Mouse (Mus musculus) MEL (cell line): ENCODE results near the gene Bcl11b. TPM values are rescaled to one million over a fixed set of nuclear protein-coding genes. Genes with fewer than 3 reads are reported as not detected.

ENCODE experiments used
- DNase-seq: peaks from one replicate; pipeline ENCODE4 v3.0.0; 2011; ENCODE audit warnings: low read depth, low spot score
- H3K27ac ChIP-seq: 2 replicates; pipeline ENCODE4 v1.5.1; 2012; ENCODE audit warnings: low read depth, mild to moderate bottlenecking, control low read depth, low read length, moderate library complexity; ENCODE audit not compliant: control insufficient read depth
- H3K27me3 ChIP-seq, 2 experiments: fragments of 150-350 bp in 1 of 2; sonication (generic) in 1 of 2; 2 replicates each; pipeline ENCODE4 v1.6.1; 2012; ENCODE audit warnings: low read length in 2 of 2, mild to moderate bottlenecking in 2 of 2, improper control_type of control experiment in 1 of 2, moderate library complexity in 1 of 2; ENCODE audit not compliant: insufficient read depth in 2 of 2, control insufficient read depth in 1 of 2
- H3K36me3 ChIP-seq, 2 experiments: 2 replicates each; pipeline ENCODE4 v1.6.1; 2012 to 2014; ENCODE audit warnings: low read length in 2 of 2, improper control_type of control experiment in 1 of 2, inconsistent platforms in 1 of 2, mild to moderate bottlenecking in 1 of 2; ENCODE audit not compliant: insufficient read depth in 2 of 2, control insufficient read depth in 1 of 2
- H3K4me1 ChIP-seq, 2 experiments: fragments of 150-350 bp in 1 of 2; sonication (generic) in 1 of 2; 2 replicates each; pipeline ENCODE4 v1.6.1; 2012; ENCODE audit warnings: low read length in 2 of 2, improper control_type of control experiment in 1 of 2, mild to moderate bottlenecking in 1 of 2; ENCODE audit not compliant: insufficient read depth in 2 of 2, control insufficient read depth in 1 of 2
- H3K4me3 ChIP-seq, 2 experiments: fragments of 150-350 bp in 1 of 2; sonication (generic) in 1 of 2; 2 replicates each; pipeline ENCODE4 v1.5.1; 2012; ENCODE audit warnings: low read depth in 2 of 2, low read length in 2 of 2, mild to moderate bottlenecking in 2 of 2, moderate library complexity in 2 of 2, control low read depth in 1 of 2, improper control_type of control experiment in 1 of 2; ENCODE audit not compliant: control insufficient read depth in 1 of 2, insufficient read depth in 1 of 2
- H3K79me2 ChIP-seq: 2 replicates; pipeline ENCODE4 v1.6.1; 2012; ENCODE audit warnings: mild to moderate bottlenecking, low read length, moderate library complexity; ENCODE audit not compliant: control insufficient read depth, poor library complexity, insufficient read depth
- H3K9ac ChIP-seq: 2 replicates; pipeline ENCODE4 v1.6.1; 2012; ENCODE audit warnings: low read depth, mild to moderate bottlenecking, control low read depth, low read length, moderate library complexity; ENCODE audit not compliant: control insufficient read depth, poor library complexity, severe bottlenecking
- H3K9me3 ChIP-seq: fragments of 150-350 bp; sonication (generic); replicated peaks from 2 replicates; pipeline ENCODE4 v1.6.1; 2012; ENCODE audit warnings: mild to moderate bottlenecking, low read length, improper control_type of control experiment, moderate library complexity; ENCODE audit not compliant: insufficient read depth
- BHLHE40 ChIP-seq: IDR thresholded peaks from 2 replicates; pipeline ENCODE4 v1.6.1; 2012; ENCODE audit warnings: low read depth, mild to moderate bottlenecking, inconsistent platforms, low read length, improper control_type of control experiment, borderline replicate concordance
- CHD2 ChIP-seq: IDR thresholded peaks from 2 replicates; pipeline ENCODE4 v1.6.1; 2011; ENCODE audit warnings: low read length, improper control_type of control experiment
- E2F4 ChIP-seq: IDR thresholded peaks from 2 replicates; pipeline ENCODE4 v1.6.1; 2011; ENCODE audit warnings: low read depth, low read length, improper control_type of control experiment, borderline replicate concordance
- ELF1 ChIP-seq: IDR thresholded peaks from 2 replicates; pipeline ENCODE4 v1.6.1; 2014; ENCODE audit warnings: low read depth, mild to moderate bottlenecking, inconsistent platforms, low read length, improper control_type of control experiment, moderate library complexity
- ETS1 ChIP-seq: IDR thresholded peaks from 2 replicates; pipeline ENCODE4 v1.6.1; 2012; ENCODE audit warnings: low read depth, mild to moderate bottlenecking, inconsistent platforms, low read length, improper control_type of control experiment, moderate library complexity
- GABPA ChIP-seq: IDR thresholded peaks from 2 replicates; pipeline ENCODE4 v1.6.1; 2012; ENCODE audit warnings: low read depth, mild to moderate bottlenecking, inconsistent platforms, low read length, improper control_type of control experiment, moderate library complexity
- GATA1 ChIP-seq: IDR thresholded peaks from 2 replicates; pipeline ENCODE4 v1.6.1; 2011; ENCODE audit warnings: low read depth, low read length, improper control_type of control experiment
- HCFC1 ChIP-seq: IDR thresholded peaks from 2 replicates; pipeline ENCODE4 v1.6.1; 2012; ENCODE audit warnings: low read depth, mild to moderate bottlenecking, inconsistent platforms, low read length, improper control_type of control experiment, moderate library complexity
- MAFK ChIP-seq: IDR thresholded peaks from 2 replicates; pipeline ENCODE4 v1.6.1; 2011; ENCODE audit warnings: low read depth, mild to moderate bottlenecking, low read length, improper control_type of control experiment, borderline replicate concordance
- MAX ChIP-seq: IDR thresholded peaks from 2 replicates; pipeline ENCODE4 v1.6.1; 2011; ENCODE audit warnings: low read length, improper control_type of control experiment
- MXI1 ChIP-seq: IDR thresholded peaks from 2 replicates; pipeline ENCODE4 v1.6.1; 2011; ENCODE audit warnings: mild to moderate bottlenecking, low read depth, low read length, improper control_type of control experiment
- NRF1 ChIP-seq: IDR thresholded peaks from 2 replicates; pipeline ENCODE4 v1.6.1; 2014; ENCODE audit warnings: low read depth, mild to moderate bottlenecking, inconsistent platforms, low read length, improper control_type of control experiment, moderate library complexity; ENCODE audit not compliant: poor library complexity, insufficient read depth, severe bottlenecking
- POLR2AphosphoS2 ChIP-seq: IDR thresholded peaks from 2 replicates; pipeline ENCODE4 v1.6.1; 2011; ENCODE audit warnings: low read length, improper control_type of control experiment
- RAD21 ChIP-seq: IDR thresholded peaks from 2 replicates; pipeline ENCODE4 v1.6.1; 2011; ENCODE audit warnings: mild to moderate bottlenecking, low read depth, low read length, improper control_type of control experiment
- RCOR1 ChIP-seq: IDR thresholded peaks from 2 replicates; pipeline ENCODE4 v1.6.1; 2012; ENCODE audit warnings: low read depth, mild to moderate bottlenecking, inconsistent platforms, low read length, improper control_type of control experiment
- SIN3A ChIP-seq: IDR thresholded peaks from 2 replicates; pipeline ENCODE4 v1.6.1; 2012; ENCODE audit warnings: low read length, improper control_type of control experiment, inconsistent platforms
- SMC3 ChIP-seq: IDR thresholded peaks from 2 replicates; pipeline ENCODE4 v1.6.1; 2011; ENCODE audit warnings: low read depth, low read length, improper control_type of control experiment
- TAL1 ChIP-seq: IDR thresholded peaks from 2 replicates; pipeline ENCODE4 v1.6.1; 2012; ENCODE audit warnings: mild to moderate bottlenecking, inconsistent platforms, low read length, moderate library complexity, mixed read lengths
- TBP ChIP-seq: IDR thresholded peaks from 2 replicates; pipeline ENCODE4 v1.8.0; 2011; ENCODE audit warnings: low read depth, low read length, improper control_type of control experiment
- TCF12 ChIP-seq: IDR thresholded peaks from 2 replicates; pipeline ENCODE4 v1.6.1; 2014; ENCODE audit warnings: low read depth, mild to moderate bottlenecking, inconsistent platforms, low read length, improper control_type of control experiment, moderate library complexity
- USF1 ChIP-seq: IDR thresholded peaks from 2 replicates; pipeline ENCODE4 v1.6.1; 2014; ENCODE audit warnings: low read depth, mild to moderate bottlenecking, inconsistent platforms, low read length, improper control_type of control experiment, moderate library complexity
- ZKSCAN1 ChIP-seq: IDR thresholded peaks from 2 replicates; pipeline ENCODE4 v1.6.1; 2012; ENCODE audit warnings: low read depth, mild to moderate bottlenecking, inconsistent platforms, low read length, improper control_type of control experiment, moderate library complexity
- polyA plus RNA-seq, 2 experiments: library from polyadenylated mRNA; stranded (reverse) in 1 of 2; unstranded in 1 of 2; fragments of >175 nt in 1 of 2; fragments of >200 nt in 1 of 2; gene quantifications; 2 replicates each; pipeline versions ENCODE4 v1.2.1 to v1.2.4; 2012; ENCODE audit warnings: low replicate concordance in 2 of 2, low read depth in 1 of 2; ENCODE audit not compliant: insufficient read length in 2 of 2, insufficient read depth in 1 of 2, missing spikeins in 1 of 2
- total RNA-seq: library from RNA; depleted of rRNA; stranded (reverse); fragments of 300-350 nt; gene quantifications from 2 replicates; pipeline ENCODE4 v1.2.3, GENCODE M21; 2012

The Bcl11b gene
- total and polyA plus RNA-seq, 3 experiments, result not detected

DNA sequence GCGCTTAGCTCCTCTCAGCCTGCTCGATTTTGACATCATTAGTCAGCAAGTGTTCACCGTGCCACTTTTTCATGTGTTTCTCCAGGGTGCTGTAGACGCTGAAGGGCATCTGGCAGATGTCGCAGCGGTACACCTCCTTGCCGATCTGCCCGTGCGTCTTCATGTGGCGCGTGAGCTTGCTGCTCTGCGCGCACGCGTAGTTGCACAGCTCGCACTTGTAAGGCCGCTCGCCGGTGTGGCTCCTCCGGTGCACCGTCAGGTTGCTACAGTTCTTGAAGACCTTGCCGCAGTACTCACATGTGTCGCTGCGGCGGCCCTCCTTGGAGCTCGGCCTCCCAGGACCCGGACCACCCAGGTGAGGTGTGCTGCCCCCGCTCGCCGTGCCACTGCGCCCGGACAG lies 88.0 kb downstream of the Bcl11b start:
- H3K27ac ChIP-seq, result no peak overlapping the region
- H3K27me3 ChIP-seq, result no peaks in the 10 kb centered on the region; a peak in 1 of 4 replicates
- H3K4me3 ChIP-seq, result no peak overlapping the region
- no peak for TF ChIP-seq MAX
- TF ChIP-seq RAD21, result no peak
- no peak for TF ChIP-seq CHD2
- no peak for TF ChIP-seq RCOR1
- no peak for TF ChIP-seq TBP
- no peak for TF ChIP-seq USF1
- no peak for TF ChIP-seq TCF12
- TF ChIP-seq ZKSCAN1, result no peak
- TF ChIP-seq E2F4, result no peak
- TF ChIP-seq NRF1, result no peak
- TF ChIP-seq GABPA, result no peak
- no peaks in the 10 kb centered on the region for H3K9me3 ChIP-seq
- H3K9ac ChIP-seq, result no peak overlapping the region
- no peaks in the 10 kb centered on the region for H3K79me2 ChIP-seq
- no peaks in the 10 kb centered on the region for H3K36me3 ChIP-seq
- DNase-seq, result no peak
- H3K4me1 ChIP-seq, result no peaks in the 10 kb centered on the region

DNA sequence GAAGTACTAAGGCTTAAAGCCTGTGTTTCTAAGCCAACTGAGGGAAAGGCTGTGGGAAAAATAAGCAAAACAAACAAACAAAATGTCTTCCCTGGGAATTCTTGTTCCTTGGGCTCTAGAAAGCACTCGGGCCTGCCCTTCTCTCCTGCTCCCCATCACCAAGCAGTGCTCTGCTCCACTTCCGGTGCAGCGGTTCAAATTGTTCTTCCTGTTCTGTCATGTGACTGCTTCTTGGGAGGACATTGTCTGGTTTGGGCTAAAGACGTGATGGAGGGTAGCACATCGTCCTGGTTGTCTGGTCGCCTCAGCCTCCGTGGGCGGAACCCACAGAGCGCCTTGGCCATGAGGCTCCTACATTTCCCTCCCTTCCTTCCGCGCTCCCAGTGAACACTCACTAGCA lies 94.6 kb downstream of the Bcl11b start:
- H3K9ac ChIP-seq, result no peak overlapping the region
- no peak overlapping the region for H3K27ac ChIP-seq
- TF ChIP-seq HCFC1, result no peak
- TF ChIP-seq ETS1, result no peak
- no peak for TF ChIP-seq ELF1
- no peak for TF ChIP-seq MXI1
- no peak for TF ChIP-seq GATA1
- no peak for TF ChIP-seq RCOR1
- no peak for TF ChIP-seq POLR2AphosphoS2
- no peak for TF ChIP-seq BHLHE40
- no peak for TF ChIP-seq RAD21
- no peak for TF ChIP-seq TAL1
- TF ChIP-seq NRF1, result no peak
- no peak for TF ChIP-seq MAFK
- no peak for TF ChIP-seq SMC3
- TF ChIP-seq SIN3A, result no peak
- no peak for TF ChIP-seq ZKSCAN1
- no peaks in the 10 kb centered on the region for H3K27me3 ChIP-seq
- no peak for DNase-seq
- no peaks in the 10 kb centered on the region for H3K36me3 ChIP-seq
- no peaks in the 10 kb centered on the region for H3K9me3 ChIP-seq
- no peaks in the 10 kb centered on the region for H3K4me1 ChIP-seq
- no peak overlapping the region for H3K4me3 ChIP-seq
- no peaks in the 10 kb centered on the region for H3K79me2 ChIP-seq
